Mouse (Mus musculus) skeletal muscle tissue, adult 2 months (tissue): ENCODE data around the gene Nradd.

ENCODE experiments used
- DNase-seq: peaks from one replicate; pipeline ENCODE4 v3.0.0-alpha.2; 2012; ENCODE audit warnings: low read depth, low spot score

Gene Nradd

DNA sequence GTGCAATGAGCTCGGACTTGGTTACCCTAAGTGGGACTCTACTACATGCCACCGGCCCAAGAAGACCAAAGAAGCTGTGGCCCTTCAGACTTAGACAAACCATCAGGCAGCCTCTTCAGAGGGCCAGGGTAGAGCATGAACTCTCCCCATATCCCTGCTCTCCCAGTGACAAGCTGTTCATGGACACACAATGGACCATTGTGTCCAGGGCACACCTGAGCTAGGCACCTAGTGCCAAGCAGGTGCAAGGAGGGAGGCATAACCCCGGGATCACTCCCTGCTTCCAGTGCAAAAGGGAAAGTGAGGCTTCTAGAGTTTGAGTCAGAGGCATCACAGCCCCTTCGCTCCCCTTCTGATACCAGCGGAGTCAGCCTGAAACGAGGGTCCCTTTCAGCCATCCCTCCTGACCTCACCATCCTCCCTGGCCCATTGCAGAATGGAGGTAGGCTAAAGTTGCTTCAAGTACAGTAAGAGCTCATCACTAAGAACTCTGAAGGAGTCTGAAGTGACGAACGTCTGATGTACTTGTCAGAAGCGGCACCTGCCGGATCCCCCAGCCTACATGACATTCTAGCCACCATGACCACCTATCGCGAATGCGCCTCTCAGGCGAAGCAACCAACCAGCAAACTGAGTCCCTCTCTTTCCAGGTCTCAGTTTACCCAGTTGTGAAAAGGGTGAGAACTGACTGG, 28.9 kb upstream of the Nradd start:
- DNase-seq: no peak

DNA sequence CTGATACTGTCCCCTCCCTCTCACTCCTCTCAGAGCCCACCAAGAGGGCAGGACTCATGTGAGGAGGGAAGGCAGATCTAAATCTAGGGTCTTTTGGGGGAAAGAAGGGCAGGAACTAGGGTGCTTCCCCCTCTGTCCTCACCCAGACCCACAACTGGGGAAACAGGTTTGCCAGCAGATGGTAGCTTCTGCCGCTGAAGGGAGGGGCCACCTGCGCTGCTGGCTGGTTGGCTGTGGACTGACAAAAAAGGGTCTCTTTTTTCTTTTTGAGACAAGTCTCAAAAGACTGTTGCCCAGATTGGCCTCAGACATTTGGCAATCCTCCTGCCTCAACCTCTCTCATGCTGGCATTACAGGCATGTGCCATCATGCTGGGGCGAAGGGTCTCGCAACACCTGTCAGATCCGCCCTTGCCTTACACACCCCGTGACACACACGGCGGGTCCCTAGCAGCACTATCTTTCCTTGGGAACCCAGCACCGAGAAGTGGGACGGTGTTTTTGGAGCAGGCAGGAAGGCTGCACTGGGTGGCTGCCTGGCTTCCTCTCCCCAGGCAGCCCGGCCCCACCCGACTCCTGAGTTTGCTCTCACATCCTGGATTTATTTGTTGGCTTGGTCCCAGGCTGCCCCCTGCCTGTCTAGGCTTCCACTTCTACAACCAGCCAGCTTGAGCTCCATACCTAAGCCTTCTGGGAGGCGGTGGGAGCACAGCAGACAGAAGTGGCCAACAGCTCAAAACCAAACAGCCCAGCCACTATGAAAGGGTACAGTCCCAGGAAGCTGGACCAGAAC, 27.9 kb upstream of the Nradd start:
- no peak for DNase-seq

DNA sequence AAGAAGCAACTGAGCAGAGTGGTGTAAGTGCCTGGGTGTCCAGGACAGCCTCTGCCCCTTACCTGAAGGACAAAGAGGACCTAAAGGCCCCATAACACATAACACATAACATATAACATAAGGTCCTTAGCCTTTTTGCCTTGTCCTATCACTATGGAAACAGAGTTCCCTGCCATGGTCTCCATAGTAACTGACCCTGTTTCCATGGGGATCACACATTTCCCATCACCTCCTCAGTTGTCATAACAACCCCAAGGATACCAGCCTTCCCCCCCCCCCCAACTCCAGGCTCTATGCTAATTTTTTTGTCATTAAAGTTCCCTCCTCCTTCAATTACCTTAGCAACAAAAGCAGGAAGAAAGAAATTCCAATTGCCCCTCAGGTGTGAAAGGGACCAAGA, 25.5 kb upstream of the Nradd start:
- no peak for DNase-seq

DNA sequence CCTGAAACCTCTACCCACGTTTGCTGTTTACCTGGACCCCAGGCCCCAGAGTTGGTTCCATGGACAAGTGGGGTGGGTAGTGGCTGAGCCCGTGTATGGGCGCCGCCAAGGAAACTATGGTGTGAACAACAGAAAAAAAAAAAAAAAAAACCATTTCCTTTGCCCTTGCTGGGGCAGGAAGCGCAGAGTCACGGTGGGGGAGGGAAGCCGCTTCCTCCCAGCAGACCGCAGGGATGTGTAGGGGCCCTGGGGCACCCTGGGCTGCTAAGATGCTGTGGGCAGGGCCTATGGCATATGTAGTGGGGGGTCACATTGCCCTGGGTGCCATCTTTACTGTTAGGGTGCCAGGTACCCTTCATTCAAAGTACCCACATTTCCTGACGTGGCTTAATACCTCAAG, 21.0 kb upstream of the Nradd start:
- no peak for DNase-seq

DNA sequence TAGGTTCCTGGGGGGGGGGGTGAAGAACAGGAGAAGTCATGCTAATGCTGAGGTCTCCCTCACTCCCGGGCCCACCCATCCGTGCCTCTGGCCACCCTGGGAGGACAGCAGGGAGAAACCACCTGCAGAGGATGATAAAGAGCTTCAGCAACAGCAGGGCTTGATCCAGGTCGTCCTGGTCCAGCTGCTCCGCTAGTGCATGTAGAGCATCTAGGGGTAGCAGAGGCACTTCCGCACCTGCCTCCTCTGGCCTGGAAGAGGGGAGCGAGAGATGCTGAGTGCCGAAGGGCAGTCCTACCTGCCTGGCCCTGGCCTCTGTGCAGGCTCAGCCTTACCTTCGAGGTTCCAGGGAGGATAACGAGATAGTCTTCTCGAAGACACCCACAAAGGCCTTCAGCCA, 20.0 kb upstream of the Nradd start:
- no peak for DNase-seq

DNA sequence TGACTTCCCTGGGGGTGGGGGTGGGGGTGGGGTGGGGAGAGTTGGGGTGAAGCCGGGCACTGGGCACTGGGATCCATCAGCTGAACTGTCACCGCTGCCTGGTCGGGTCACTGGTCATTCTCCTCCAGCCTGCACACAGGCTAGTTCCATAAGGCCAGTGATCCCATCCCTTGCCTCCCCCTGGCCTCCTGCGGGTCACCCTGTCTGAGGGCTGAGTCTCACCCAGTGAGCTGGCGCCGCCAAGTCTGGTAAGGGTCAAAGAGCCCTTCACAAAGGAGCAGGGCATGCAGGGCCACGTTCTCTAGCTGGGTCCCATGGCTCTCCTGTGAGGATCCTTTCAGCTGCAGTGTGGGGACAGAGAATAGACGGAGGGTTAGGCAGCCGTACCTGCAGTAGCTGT, 19.5 kb upstream of the Nradd start:
- no peak for DNase-seq

DNA sequence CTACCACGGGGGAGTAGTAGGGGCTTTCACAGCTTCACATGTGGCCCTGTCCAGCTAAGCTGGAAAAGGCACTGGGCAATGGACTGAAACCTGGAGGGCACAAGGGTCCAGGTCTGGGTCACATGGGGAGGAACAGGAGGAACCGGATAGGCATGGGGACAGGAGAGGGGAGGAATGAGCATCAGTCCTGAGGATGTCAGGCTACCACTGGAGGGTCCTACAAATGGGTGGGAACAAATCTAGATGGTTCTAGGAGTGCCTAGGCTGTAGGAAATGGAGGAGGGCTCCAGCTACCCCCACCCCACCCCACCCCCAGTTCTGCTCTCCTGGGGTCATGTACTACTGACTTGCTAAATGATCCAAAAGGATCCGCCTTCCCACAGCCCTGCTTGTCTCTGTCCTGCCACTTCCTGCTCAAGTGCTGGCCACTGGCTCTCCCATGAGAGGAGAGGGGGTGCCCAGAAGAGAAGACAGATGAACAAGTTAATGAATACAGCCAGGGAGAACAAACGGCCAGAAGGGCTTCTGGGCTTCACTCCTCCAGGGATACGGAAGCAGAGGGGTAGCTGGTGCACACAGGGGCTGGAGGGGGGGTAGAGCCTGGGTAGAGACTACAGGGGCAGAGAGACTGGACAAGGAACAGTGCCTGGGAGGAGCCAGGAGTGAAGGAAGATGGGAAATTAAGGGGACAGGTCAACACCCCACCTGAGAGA, 18.7 kb upstream of the Nradd start:
- no peak for DNase-seq

DNA sequence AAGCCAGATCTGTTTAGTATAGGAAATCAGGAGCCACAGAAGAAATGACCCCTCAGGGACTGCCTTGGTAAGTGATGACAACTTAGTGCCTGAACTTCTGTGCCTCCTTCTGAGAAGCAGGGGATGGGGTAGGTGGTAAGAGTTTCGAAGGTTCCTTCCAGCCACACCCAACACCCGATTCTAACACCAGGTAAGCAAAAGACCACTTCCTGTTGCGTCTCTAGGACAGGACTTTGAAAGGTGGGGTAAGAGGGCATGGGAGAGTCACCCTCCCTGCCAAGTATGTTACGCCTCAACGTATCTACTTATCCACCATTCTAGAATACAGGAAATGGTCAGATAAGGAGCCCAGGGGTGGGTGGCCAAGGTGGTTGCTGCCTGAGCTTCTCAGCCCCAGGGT, 16.8 kb upstream of the Nradd start:
- no peak for DNase-seq

DNA sequence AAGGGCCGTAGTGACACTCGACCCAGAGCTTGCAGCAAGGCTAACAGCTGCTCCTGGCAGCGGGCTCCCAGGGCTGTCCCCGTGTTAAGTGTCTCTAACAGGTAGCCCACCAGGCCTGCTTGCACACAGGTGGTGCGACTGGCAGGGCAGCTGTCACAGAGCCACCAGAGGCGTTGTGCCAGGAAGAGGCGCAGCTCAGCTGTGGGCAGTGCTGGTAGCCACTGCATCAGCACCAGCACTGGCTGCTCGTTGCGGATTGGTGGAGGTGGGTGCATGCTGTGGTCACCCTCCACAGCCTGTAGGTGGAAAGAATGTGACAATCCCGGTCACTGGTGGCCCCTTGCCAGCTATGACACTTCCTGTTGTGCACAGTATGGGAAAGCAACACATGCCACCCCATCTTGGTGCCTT, 14.4 kb upstream of the Nradd start:
- DNase-seq: no peak

DNA sequence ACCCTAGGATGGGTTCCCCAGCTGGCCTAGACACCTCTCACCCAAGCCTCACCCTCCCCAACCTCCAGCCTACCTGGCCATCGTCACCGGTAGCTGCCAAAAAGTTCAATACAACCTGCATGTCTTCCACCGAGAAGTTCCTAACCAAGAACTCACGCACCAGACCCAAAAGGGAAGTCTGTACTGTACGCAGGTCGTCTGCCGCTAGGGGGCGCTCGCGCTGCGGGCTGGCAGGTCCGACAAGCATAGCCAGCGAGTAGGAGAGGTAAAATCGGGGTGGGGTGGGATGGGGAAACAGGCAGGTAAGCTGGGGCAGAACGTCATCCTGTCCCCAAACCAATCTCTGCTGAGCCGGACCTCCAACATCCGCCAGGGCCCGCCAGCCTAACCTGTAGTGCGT, 11.0 kb upstream of the Nradd start:
- DNase-seq: peak; percentile 74

DNA sequence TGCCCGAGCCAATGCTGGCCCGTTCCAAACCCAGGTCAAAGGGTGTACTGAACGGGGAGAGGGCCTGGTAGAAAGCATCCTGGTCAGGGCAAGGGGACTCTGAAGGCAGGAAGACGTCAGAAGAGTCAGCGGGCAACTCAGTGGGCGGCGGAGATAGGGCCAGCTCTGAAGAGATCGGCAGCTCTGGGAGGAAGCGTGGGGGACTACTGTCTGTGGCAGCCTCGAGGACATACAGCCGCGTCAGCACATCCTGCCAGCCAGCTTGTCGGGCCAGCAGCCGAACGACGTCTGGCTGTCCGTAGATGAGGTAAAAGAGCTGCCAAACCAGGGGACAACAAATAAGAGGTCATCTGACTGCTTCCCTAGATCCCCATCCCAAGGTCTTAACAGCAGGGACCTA, 9.6 kb upstream of the Nradd start:
- no peak for DNase-seq

DNA sequence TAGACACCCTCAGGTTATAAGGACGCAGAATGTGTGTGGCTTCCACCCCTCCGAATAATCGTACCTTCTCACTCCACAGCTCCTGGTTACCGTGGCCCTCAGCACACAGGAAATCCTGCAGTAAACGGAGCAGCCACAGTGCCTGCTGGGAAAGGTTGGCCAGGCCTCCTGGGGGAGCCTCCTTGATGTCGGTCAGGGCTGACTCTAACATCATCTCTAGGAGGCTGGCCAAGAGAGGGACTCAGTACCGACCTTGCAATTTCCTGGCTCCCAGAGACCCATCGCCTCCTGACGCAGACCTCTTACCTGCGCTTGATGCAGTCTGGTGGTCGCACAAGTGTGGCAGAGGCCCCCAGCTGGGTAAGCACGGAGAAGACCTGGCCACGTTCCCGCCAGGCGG, 8.4 kb upstream of the Nradd start:
- DNase-seq: no peak

DNA sequence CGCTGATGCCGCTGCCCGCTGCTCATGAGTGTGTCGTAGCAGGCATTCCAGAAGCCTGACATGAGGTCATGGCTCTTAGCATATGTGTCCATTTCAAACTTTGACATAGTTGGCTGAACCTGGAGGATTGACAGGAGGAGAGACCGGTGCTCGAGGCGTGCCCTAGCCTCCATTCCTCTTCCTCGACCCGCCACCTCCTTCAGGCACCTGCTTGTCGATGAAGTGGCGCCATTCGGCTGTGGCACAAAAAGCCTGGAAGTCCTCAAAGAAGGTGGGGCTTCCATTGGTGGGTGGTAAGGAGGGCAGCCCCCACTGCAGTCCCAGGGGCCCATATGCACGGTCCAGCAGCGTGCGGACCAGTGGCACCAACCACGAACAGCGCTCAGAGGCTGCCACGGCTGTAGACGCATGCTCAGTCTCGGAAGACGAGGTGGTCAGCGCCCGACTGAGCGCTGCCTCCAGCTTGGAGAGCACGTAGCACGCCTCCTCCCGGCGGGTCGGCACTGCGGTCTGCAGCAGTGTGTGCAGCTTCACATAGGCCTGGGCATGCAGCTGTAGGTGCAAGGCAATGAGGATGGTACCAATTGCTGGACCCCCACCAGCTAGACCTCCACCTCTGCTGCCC, 7.5 kb upstream of the Nradd start:
- no peak for DNase-seq

DNA sequence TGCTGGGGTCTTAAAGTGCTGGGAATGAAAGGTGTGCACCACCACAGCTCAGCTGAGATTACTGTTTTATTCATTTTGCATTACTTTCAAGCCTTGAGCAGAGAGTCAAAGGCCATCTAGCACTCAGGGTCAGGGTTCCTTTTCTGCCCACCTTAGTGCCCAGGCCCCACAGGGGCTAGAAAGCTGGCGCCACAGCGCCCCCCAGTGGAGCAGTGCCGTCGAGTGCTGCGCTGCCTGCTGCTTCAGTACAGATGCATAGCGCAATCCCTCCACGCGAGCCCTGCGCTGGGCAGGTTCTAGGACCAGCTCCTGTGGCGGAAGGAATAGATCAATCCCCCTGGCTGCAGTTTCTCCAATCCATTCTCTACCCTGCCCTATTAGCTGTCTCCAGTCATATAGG, 6.9 kb upstream of the Nradd start:
- no peak for DNase-seq

DNA sequence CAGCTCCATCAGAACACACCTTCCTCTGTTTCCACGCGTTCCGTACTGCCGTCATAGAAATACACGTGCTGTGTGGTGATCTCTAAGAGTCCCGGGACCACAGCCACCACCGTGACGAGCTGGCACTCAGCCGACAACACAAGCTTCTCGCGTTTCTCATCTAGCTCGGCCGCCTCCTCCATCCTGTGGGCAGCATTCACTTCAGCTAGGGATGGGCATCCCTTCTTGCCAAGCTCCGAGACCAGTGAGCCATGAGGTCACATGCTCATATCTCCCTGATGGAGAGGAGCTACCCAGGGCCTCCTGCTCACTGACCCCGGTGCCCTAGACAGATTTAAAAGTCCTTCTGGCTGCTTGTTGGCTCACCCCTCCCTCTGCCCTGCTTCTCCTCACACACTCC, 5.9 kb upstream of the Nradd start:
- DNase-seq: no peak

DNA sequence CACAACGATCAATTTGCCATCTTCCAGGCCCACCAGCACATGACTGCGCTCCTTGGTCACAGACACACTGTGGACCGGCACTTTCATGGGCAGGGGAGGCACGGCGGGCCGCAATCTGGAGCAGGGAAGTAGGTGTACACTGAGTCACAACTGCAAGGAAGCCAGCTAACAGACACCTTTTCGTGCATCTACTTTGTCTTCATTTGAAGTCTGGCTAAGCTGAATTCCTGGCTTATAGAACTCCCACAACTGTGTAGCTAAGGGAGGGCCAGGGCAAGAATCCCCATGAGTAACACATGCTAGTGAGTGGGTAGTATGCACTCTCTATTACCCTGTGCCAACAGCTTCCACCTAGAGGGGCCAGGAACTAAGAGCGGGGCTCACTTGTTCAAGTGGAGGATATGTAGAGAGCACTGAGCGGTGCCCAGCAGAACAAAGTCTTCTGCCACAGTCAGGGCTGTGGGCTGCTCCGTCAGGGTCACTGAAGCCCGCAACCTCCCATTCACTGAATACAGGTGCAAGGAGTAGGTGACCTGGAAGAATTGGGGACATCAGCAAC, 1.2 kb upstream of the Nradd start:
- no peak for DNase-seq

DNA sequence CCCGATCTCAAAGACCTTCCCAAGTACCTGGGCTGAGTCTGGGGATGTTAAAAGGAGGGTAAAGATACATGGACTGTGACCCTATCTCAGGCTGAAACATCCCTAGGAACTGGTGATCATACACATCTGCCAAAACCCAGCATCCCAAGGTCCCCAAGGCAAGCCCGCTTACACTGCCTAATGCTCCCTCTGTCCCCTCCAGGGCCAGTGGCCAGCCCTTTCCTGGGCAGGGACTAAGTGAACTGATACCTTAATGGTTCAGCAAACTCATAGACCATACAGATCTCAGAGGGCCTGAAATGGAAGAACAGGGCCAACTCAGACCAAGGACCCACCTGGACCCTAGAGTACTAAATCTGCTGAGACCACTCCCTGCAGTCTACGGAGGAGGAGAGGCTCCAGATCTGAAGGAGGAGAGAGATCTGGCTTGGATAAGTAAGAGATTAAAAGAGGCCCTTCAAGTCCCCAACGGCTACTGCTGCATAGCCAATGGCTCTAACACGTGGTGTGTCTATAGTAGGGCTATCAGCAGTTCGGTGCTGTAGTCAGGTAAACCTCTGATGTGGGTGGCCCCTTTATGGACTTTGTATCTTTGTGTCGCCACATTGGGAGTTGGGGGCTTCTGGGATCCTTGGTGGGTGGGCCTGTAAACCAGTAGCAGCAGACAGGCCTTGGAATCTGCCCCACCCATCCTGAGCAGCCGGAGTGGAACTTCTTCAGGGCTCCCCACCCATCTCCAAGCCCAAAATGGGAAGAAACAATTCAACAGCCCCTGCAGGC, 646 bp downstream of the Nradd start:
- no peak for DNase-seq

DNA sequence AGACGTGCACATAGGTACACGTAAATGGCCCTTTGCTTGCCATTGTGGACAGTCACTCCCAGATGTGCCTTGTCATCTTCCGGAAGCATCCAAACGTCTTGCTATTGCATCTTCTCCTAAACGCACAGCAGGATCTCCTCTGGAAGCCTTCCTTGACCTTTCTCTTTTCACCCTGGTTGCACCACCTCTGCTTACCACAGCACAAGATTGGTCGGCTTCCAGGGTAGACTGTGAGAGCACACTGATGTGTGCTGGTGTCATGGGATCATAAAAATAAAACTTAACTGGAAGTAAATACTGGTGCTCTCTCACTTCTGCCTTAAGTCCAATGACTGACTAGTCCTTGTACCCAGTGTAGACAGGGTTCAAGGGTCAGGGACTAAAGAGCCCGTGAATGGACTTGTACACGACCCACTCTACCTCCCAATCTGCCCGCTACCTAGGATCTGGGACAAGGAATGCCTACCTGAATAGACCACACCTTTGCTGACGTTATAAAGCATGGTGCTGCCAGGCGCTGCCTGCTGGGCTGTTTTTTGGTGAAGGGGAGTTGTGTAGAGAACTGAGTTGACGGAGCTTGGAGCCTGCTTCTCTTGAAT, 1.5 kb downstream of the Nradd start:
- DNase-seq: no peak

DNA sequence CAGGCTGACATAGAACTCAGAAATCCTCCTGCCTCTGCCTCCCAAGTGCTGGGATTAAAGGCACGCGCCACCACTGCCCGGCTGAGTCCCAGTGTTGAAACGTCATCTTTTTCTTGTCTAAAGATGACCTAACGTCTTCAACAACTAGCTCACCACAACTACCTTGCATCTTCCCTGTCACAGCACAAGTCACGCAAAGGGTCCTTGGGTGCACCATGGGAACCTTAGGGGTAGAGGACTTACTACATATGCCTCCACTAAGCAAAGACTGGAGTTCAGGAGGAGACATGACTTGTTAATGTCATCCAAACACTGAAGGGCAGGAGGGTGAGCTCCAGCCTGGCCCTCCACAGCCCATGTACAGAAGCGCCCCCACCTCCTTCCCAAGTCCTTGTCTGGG, 3.6 kb downstream of the Nradd start:
- no peak for DNase-seq

DNA sequence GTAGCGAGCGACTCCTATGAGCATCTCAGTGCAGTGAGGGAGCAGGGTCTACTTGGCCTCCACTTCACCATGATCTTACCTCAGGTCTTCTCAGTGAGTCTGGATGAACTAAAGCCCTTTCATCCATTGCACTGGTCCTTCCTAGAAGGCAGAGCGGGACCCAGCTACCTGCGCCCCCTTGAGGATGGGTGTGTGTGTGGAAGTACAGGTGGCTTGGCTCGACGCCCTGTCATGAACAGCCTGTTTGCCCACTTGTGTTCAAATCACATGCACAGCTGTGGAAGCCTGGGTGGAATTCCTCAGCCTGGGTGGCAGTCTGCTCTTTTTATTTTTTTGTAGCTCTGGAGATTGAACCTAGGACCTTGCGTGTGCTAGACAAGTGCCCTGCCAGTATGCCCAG, 4.1 kb downstream of the Nradd start:
- DNase-seq: no peak

DNA sequence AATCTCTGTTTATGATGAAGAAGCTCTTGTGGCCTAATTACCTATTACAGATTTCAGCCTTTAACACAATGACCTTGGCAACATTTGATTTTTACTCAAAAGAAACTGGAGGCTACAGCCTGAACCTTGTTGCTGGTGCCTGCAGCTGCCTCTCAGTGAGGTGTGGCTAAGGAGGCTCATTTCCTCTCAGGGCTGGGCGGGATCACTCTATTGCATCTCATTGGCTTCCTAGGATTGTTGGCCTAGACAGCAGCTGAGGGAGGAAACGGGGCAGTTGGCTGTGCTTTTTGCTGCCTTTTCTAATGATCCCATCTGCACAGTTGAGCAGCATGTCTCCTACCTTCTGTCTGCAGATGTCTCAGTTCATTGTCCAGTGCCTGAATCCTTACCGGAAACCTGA, 7.2 kb downstream of the Nradd start:
- no peak for DNase-seq
